Mouse (Mus musculus): ENCODE measurements at regions not wholly inside any gene's neighbourhood (a gene's known extent, or its start where the extent isn't known, plus 50 kb on each side); places are given as distances from the start of the nearest gene placed in this dataset.

GRCm38 (mm10) chr12:26877691-26878121, 408.7 kb downstream of the Cmpk2 start:
- ATAC-seq (ENCODE audit: insufficient number of reproducible peaks, insufficient read depth, low FRiP score, low TSS enrichment, low read depth) = no peak
- 75% methylated on average over 2 of the region's 2 CpGs for WGBS

GRCm38 (mm10) chr12:26877284-26877683, 408.3 kb downstream of the Cmpk2 start:
- no peak for ATAC-seq (ENCODE audit: insufficient number of reproducible peaks, insufficient read depth, low FRiP score, low TSS enrichment, low read depth)
- H3K27ac ChIP-seq = no peak overlapping the region

More at GRCm38 (mm10) chr12:26877691-26878121, 408.7 kb downstream of the Cmpk2 start:
- Histone ChIP-seq H3K27ac (no peak overlapping the region), H3K4me3 (replicated peaks) (no peak overlapping the region), H3K9me3 (no peaks in the 10 kb centered on the region), H3K4me1 (replicated peaks) (peaks cover 9% of the 10 kb centered on the region; the same call in 1 of the 2 replicates), H3K9ac (replicated peaks) (no peak overlapping the region), H3K27me3 (no peaks in the 10 kb centered on the region), H3K4me2 (no peak overlapping the region), H3K36me3 (no peaks in the 10 kb centered on the region)

GRCm38 (mm10) chr12:26872466-26872865, 403.5 kb downstream of the Cmpk2 start:
- Histone ChIP-seq H3K4me3 (replicated peaks) (no peak overlapping the region), H3K4me1 (replicated peaks) (peaks cover 8% of the 10 kb centered on the region; the same call in 1 of the 2 replicates), H3K27ac (no peak overlapping the region), H3K36me3 (no peaks in the 10 kb centered on the region), H3K9ac (replicated peaks) (no peak overlapping the region), H3K27me3 (no peaks in the 10 kb centered on the region), H3K9me3 (no peaks in the 10 kb centered on the region), H3K4me2 (no peak overlapping the region)
- WGBS = 13% methylated on average over 3 of the region's 3 CpGs
- ATAC-seq (ENCODE audit: insufficient number of reproducible peaks, insufficient read depth, low FRiP score, low TSS enrichment, low read depth) = no peak

More at GRCm38 (mm10) chr12:26877284-26877683, 408.3 kb downstream of the Cmpk2 start:
- Histone ChIP-seq H3K36me3 (no peaks in the 10 kb centered on the region), H3K9ac (replicated peaks) (no peak overlapping the region), H3K4me1 (replicated peaks) (peaks cover 12% of the 10 kb centered on the region; the same call in 1 of the 2 replicates), H3K4me2 (no peak overlapping the region), H3K4me3 (replicated peaks) (no peak overlapping the region), H3K27me3 (no peaks in the 10 kb centered on the region), H3K9me3 (no peaks in the 10 kb centered on the region)
- WGBS = 80% methylated on average over 3 of the region's 3 CpGs

- Histone ChIP-seq H3K4me2 (no peak overlapping the region), H3K9ac (replicated peaks) (no peak overlapping the region), H3K36me3 (no peaks in the 10 kb centered on the region), H3K4me1 (replicated peaks) (peaks cover 3% of the 10 kb centered on the region; the same call in 1 of the 2 replicates), H3K9me3 (no peaks in the 10 kb centered on the region), H3K4me3 (replicated peaks) (no peak overlapping the region), H3K27ac (no peak overlapping the region), H3K27me3 (no peaks in the 10 kb centered on the region)
- no peak for ATAC-seq (ENCODE audit: insufficient number of reproducible peaks, insufficient read depth, low FRiP score, low TSS enrichment, low read depth)
- 50% methylated on average over 6 of the region's 6 CpGs for WGBS
These were observed 398.7 kb downstream of the Cmpk2 start for GRCm38 (mm10) chr12:26867731-26868130.

- H3K9me3 ChIP-seq = peaks cover 12% of the 10 kb centered on the region
- no peak overlapping the region for H3K9ac ChIP-seq (replicated peaks)
- no peak overlapping the region for H3K4me3 ChIP-seq (replicated peaks)
- H3K27me3 ChIP-seq = no peaks in the 10 kb centered on the region
- no peak overlapping the region for H3K27ac ChIP-seq
- ATAC-seq (ENCODE audit: insufficient number of reproducible peaks, insufficient read depth, low FRiP score, low TSS enrichment, low read depth) = no peak; the same call in 1 of the 2 replicates
- no peak overlapping the region for H3K4me2 ChIP-seq
- H3K36me3 ChIP-seq = no peaks in the 10 kb centered on the region
- 14% methylated on average over 1 of the region's 1 CpGs for WGBS
- H3K4me1 ChIP-seq (replicated peaks) = 0 out of 2 replicates have a peak, but pooled peaks cover 3% of the 10 kb centered on the region
These were observed 386.1 kb downstream of the Cmpk2 start for GRCm38 (mm10) chr12:26855091-26855516.

GRCm38 (mm10) chr12:26844917-26845316, 375.9 kb downstream of the Cmpk2 start:
- no peak overlapping the region for H3K27ac ChIP-seq
- no peak overlapping the region for H3K9ac ChIP-seq (replicated peaks)
- no peaks in the 10 kb centered on the region for H3K36me3 ChIP-seq
- H3K4me3 ChIP-seq (replicated peaks) = no peak overlapping the region
- 34% methylated on average over 12 of the region's 12 CpGs for WGBS
- H3K9me3 ChIP-seq = no peaks in the 10 kb centered on the region
- no peak for ATAC-seq (ENCODE audit: insufficient number of reproducible peaks, insufficient read depth, low FRiP score, low TSS enrichment, low read depth)
- H3K4me2 ChIP-seq = no peak overlapping the region
- no peaks in the 10 kb centered on the region for H3K27me3 ChIP-seq
- peaks cover 14% of the 10 kb centered on the region for H3K4me1 ChIP-seq (replicated peaks)

GRCm38 (mm10) chr12:26842696-26843095, 373.7 kb downstream of the Cmpk2 start:
- Histone ChIP-seq H3K36me3 (no peaks in the 10 kb centered on the region), H3K4me3 (replicated peaks) (no peak overlapping the region), H3K4me2 (no peak overlapping the region), H3K9me3 (no peaks in the 10 kb centered on the region), H3K9ac (replicated peaks) (no peak overlapping the region), H3K27me3 (no peaks in the 10 kb centered on the region), H3K27ac (no peak overlapping the region), H3K4me1 (replicated peaks) (peaks cover 14% of the 10 kb centered on the region)
- ATAC-seq (ENCODE audit: insufficient number of reproducible peaks, insufficient read depth, low FRiP score, low TSS enrichment, low read depth) = no peak
- 4% methylated on average over 5 of the region's 5 CpGs for WGBS

- Histone ChIP-seq H3K4me2 (no peak overlapping the region), H3K4me1 (replicated peaks) (peaks cover 13% of the 10 kb centered on the region), H3K9ac (replicated peaks) (no peak overlapping the region), H3K27me3 (peaks cover 5% of the 10 kb centered on the region), H3K36me3 (no peaks in the 10 kb centered on the region), H3K9me3 (no peaks in the 10 kb centered on the region), H3K4me3 (replicated peaks) (no peak overlapping the region), H3K27ac (no peak overlapping the region)
- ATAC-seq (ENCODE audit: insufficient number of reproducible peaks, insufficient read depth, low FRiP score, low TSS enrichment, low read depth) = 0 out of 2 replicates have a peak, but pooled peaks have one; percentile 42
- WGBS = 73% methylated on average over 3 of the region's 3 CpGs
These were observed 352.4 kb downstream of the Cmpk2 start for GRCm38 (mm10) chr12:26821257-26821968.

- Histone ChIP-seq H3K4me2 (no peak overlapping the region), H3K9me3 (no peaks in the 10 kb centered on the region), H3K27me3 (peaks cover 5% of the 10 kb centered on the region), H3K4me3 (replicated peaks) (no peak overlapping the region), H3K4me1 (replicated peaks) (peaks cover 37% of the 10 kb centered on the region), H3K9ac (replicated peaks) (no peak overlapping the region), H3K36me3 (no peaks in the 10 kb centered on the region), H3K27ac (no peak overlapping the region)
- no peak for ATAC-seq (ENCODE audit: insufficient number of reproducible peaks, insufficient read depth, low FRiP score, low TSS enrichment, low read depth)
- 94% methylated on average over 3 of the region's 3 CpGs for WGBS
These were observed 348.9 kb downstream of the Cmpk2 start for GRCm38 (mm10) chr12:26817866-26818265.

GRCm38 (mm10) chr12:26815771-26816170, 346.8 kb downstream of the Cmpk2 start:
- Histone ChIP-seq H3K27me3 (peaks cover 5% of the 10 kb centered on the region), H3K36me3 (no peaks in the 10 kb centered on the region), H3K9ac (replicated peaks) (no peak overlapping the region), H3K27ac (peak overlapping the region; percentile 41; the same call in 1 of the 2 replicates), H3K9me3 (no peaks in the 10 kb centered on the region), H3K4me1 (replicated peaks) (peaks cover 52% of the 10 kb centered on the region), H3K4me2 (no peak overlapping the region), H3K4me3 (replicated peaks) (no peak overlapping the region)
- ATAC-seq (ENCODE audit: insufficient number of reproducible peaks, insufficient read depth, low FRiP score, low TSS enrichment, low read depth) = no peak
- WGBS = 13% methylated on average over 8 of the region's 8 CpGs

GRCm38 (mm10) chr12:26810565-26811177, 341.7 kb downstream of the Cmpk2 start:
- ATAC-seq (ENCODE audit: insufficient number of reproducible peaks, insufficient read depth, low FRiP score, low TSS enrichment, low read depth) = peak; percentile 82
- Histone ChIP-seq H3K4me2 (no peak overlapping the region), H3K36me3 (no peaks in the 10 kb centered on the region), H3K27ac (peak overlapping the region; percentile 82), H3K9ac (replicated peaks) (no peak overlapping the region), H3K4me1 (replicated peaks) (peaks cover 56% of the 10 kb centered on the region), H3K27me3 (no peaks in the 10 kb centered on the region), H3K4me3 (replicated peaks) (no peak overlapping the region), H3K9me3 (no peaks in the 10 kb centered on the region)
- 9% methylated on average over 5 of the region's 5 CpGs for WGBS

All from limb, embryonic 12.5 days (tissue).